Mouse (Mus musculus): ENCODE measurements around the gene Fdx1l. TPM values are rescaled to one million over a fixed set of nuclear protein-coding genes. Genes with fewer than 3 reads are reported as not detected.

Fdx1l gene
- total RNA-seq, 1 experiment from 2014 or later = 31.1 TPM

GRCm38 (mm10) chr9:21031251-21031895, 42.0 kb downstream of the Fdx1l start:
- peak; percentile 10; the same call in 1 of the 2 replicates for ATAC-seq (replicated peaks; ENCODE audit: insufficient number of reproducible peaks, low FRiP score, low TSS enrichment, poor library complexity, severe bottlenecking)

DNA sequence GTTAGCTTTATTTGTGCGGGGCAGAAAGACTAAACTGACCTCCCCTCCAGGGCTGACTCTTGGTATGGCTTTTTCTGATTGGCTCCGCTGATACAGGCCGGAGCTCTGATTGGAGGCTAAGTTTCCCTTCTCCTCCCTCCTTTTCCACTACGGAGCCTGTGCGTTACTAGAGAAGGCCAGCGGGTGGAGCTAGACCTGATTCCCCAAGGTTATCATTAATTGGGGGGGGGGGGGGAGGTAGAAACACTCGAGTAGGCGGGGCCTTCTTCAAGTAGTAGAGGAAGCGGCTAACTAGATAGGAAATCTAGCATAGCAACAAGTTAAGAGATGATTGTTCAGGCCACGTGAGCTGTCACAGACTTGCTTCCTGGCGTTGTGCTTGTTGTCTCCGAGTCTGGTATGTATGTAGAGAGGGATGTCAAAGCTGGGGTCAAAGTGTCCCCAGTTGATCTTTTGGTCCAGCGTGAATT, 42.6 kb downstream of the Fdx1l start:
- ATAC-seq (replicated peaks; ENCODE audit: insufficient number of reproducible peaks, low FRiP score, low TSS enrichment, poor library complexity, severe bottlenecking) = peak; percentile 84

DNA sequence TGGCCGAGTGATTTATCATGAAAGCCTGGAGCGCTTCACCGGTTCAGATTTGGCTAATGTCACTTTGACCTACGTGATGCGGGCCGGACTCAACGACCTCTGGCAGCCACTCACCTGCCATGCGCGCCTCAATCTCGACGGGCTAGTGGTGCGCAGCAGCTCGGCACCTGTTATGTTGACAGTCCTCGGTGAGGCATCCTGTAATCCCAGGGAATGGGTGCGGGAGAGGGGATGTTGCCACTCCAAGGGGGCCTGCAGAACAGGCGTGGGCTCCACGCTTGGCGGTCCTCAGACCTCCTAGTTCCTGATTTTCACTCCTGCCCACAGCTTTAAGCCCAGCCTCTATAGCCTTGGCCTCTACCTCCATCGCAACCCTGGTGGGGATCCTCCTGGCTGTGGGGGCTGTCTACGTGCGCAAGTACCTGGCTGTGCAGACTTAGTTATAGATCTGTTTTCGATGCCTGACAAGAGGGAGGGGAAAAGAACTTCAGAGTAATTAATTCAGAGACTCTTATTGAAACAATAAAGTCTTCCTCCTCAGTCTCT, 43.3 kb downstream of the Fdx1l start:
- no peak for ATAC-seq (replicated peaks; ENCODE audit: insufficient number of reproducible peaks, low FRiP score, low TSS enrichment, poor library complexity, severe bottlenecking)

DNA sequence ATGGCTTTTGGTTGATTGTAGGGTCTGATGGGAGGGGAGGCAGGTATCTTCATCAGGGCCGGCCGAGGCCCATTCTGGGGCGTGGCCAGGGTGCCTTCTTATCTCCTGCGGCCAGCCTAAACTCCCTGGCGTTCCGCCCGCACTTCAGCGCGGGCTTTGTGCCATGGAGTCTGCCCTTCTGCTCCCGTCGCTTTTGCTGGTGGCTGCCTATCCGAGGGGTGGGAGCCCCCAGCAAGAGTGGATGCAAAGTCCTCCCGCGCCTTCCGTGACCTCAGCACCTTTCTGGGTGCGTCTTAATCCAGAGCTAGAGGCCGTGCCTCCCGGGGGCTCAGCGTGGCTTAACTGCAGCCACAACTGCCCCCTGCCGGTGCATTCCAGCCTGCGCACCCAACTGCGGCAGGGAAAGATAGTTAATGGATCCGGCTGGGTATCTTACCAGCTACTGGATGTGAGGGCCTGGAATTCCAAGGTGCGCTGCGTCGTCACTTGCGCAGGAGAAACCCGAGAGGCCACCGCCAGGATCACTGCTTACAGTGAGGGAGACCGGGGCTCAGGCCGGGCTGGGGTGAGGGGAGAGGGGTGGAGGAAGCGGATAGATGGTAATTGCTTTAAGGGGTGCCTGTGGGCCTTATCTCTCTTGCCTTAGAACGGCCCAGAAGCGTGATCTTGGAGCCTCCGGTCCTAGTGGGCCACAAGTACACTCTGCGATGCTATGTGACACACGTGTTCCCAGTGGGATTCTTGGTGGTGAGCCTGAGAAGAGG, 43.9 kb downstream of the Fdx1l start, which contains the start of gene Icam4:
Gene Icam4, plus strand, starts transcription at position 83 of the 764 bp plus-strand sequence.
- peak; percentile 28 for ATAC-seq (replicated peaks; ENCODE audit: insufficient number of reproducible peaks, low FRiP score, low TSS enrichment, poor library complexity, severe bottlenecking)

DNA sequence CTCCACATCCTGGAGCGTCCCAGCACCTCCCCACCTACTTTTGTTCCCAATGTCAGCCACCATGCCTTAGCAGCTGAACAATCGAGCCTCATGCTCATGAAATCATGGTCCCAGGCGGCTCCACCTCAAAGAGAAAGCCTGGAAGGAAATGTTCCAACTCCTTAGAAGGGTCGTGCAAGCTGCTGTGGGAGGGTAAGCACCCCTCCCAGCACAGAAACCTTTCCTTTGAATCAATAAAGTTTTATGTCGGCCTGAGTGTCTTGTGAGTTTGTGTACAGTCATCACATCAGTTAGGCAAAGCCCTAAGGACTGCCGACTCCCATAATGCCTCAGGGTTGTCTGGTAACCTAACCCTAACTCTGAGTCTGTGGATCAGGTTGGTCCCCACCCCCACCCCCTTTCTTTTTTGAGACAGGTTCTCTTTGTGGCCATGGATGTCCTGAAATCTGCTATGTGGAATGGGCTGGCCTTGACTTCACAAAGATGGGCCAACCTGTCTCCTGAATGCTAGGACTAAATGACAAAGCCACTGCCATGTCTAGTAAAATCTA, 44.8 kb downstream of the Fdx1l start:
- no peak for ATAC-seq (replicated peaks; ENCODE audit: insufficient number of reproducible peaks, low FRiP score, low TSS enrichment, poor library complexity, severe bottlenecking)

GRCm38 (mm10) chr9:21027774-21028290, 45.6 kb downstream of the Fdx1l start:
- no peak for ATAC-seq (replicated peaks; ENCODE audit: insufficient number of reproducible peaks, low FRiP score, low TSS enrichment, poor library complexity, severe bottlenecking)

GRCm38 (mm10) chr9:21026849-21027248, 46.6 kb downstream of the Fdx1l start:
- ATAC-seq (replicated peaks; ENCODE audit: insufficient number of reproducible peaks, low FRiP score, low TSS enrichment, poor library complexity, severe bottlenecking) = no peak

DNA sequence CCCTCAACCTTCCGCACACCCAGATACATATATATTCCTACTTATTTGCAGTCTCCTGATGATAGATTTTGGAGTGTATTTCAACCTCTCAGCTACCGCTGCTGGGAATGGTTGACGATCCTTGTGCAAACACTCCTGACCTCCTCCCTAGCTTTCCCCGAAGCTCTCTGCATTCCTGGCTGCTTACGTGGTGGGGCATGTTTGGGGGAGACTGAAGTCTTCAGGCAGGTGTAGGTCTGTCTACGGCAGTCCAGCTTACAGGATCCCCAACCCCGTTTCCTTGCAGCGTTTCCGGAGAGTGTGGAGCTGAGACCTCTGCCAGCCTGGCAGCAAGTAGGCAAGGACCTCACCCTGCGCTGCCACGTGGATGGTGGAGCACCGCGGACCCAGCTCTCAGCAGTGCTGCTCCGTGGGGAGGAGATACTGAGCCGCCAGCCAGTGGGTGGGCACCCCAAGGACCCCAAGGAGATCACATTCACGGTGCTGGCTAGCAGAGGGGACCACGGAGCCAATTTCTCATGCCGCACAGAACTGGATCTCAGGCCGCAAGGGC, 48.1 kb downstream of the Fdx1l start:
- ATAC-seq (replicated peaks; ENCODE audit: insufficient number of reproducible peaks, low FRiP score, low TSS enrichment, poor library complexity, severe bottlenecking) = no peak

DNA sequence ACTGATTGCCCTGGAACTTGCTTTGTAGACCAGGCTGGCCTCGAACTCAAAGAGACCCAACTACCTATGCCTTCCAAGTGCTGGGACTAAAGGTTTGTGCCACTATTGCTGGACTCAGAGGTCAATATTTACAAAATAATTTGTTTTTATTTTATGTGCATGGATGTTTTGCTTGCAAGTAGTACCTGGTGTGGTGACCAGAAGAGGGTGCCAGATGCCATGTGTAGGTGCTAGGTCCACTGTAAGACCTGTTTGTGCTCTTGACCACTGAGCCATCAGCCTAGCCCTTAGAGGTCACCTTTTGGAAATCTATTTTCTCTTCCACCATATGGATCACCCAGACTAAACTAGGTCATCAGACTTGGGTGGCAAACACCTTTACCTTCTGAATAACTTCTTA, 50.7 kb downstream of the Fdx1l start:
- ATAC-seq (replicated peaks; ENCODE audit: insufficient number of reproducible peaks, low FRiP score, low TSS enrichment, poor library complexity, severe bottlenecking) = no peak

- no peak for ATAC-seq (replicated peaks; ENCODE audit: insufficient number of reproducible peaks, low FRiP score, low TSS enrichment, poor library complexity, severe bottlenecking)
Observed at GRCm38 (mm10) chr9:21022288-21022687, 51.1 kb downstream of the Fdx1l start.

DNA sequence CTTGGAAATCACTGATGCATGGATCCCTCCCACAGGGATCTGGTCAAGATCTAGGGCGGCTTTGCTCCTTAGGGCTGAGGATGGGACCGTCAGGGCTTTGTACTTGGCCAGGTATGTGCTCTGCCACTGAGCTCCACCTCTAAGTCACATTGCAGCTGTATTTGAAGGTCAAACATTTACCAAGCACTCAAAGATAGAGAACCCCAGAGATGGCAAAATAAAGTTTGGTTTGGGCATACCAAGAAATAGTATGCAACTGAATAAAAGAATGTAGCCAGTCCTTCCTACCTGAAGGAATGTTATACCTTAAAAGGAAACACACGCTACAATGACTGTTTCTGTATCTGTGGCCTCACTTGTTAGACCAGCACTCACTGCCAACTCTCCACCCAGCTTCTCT, 52.1 kb downstream of the Fdx1l start:
- no peak for ATAC-seq (replicated peaks; ENCODE audit: insufficient number of reproducible peaks, low FRiP score, low TSS enrichment, poor library complexity, severe bottlenecking)

- ATAC-seq (replicated peaks; ENCODE audit: insufficient number of reproducible peaks, low FRiP score, low TSS enrichment, poor library complexity, severe bottlenecking) = no peak
Observed at GRCm38 (mm10) chr9:21018600-21018999, 54.8 kb downstream of the Fdx1l start.

Other genes starting within 250 kb of the Fdx1l start
- gene A230050P20Rik, start 205.0 kb downstream of the Fdx1l start, total RNA-seq (2017) = 5.2 to 12.0 TPM (median 11.8 TPM) in 3 replicates
- gene Angptl6, start 193.9 kb downstream of the Fdx1l start, total RNA-seq (2017) = 0.49 to 0.57 TPM in 2 of 3 replicates, not detected in the other
- gene Ppan, start 185.4 kb downstream of the Fdx1l start, total RNA-seq (2017) = 24.4 to 44.1 TPM (median 26.9 TPM) in 3 replicates
- gene Eif3g, start 175.0 kb downstream of the Fdx1l start, total RNA-seq (2017) = 87.5 to 120 TPM (median 97.3 TPM) in 3 replicates
- gene Dnmt1, start 113.7 kb downstream of the Fdx1l start, total RNA-seq (2017) = 44.6 to 108 TPM (median 56.9 TPM) in 3 replicates
- gene S1pr2, start 96.8 kb downstream of the Fdx1l start, total RNA-seq (2017) = 1.6 to 4.4 TPM (median 3.5 TPM) in 3 replicates
- gene Mrpl4, start 70.9 kb downstream of the Fdx1l start, total RNA-seq (2017) = 21.9 to 41.1 TPM (median 25.6 TPM) in 3 replicates
- 55.1 to 94.2 TPM (median 67.6 TPM) in 3 replicates for gene Icam1, start 57.6 kb downstream of the Fdx1l start, total RNA-seq (2017)
- 1.6 to 3.0 TPM in 2 of 3 replicates, not detected in the other for gene Icam4, start 44.2 kb downstream of the Fdx1l start, total RNA-seq (2017)
- not detected in 3 replicates for gene Icam5, start 41.5 kb downstream of the Fdx1l start, total RNA-seq (2017)
- gene Zglp1, start 6.5 kb downstream of the Fdx1l start, total RNA-seq (2017) = 0.49 TPM in 1 of 3 replicates, not detected in the others
- not detected in 3 replicates for gene Gm49373, start 518 bp downstream of the Fdx1l start, total RNA-seq (2017)
- gene Gm38431, start 18.4 kb upstream of the Fdx1l start, total RNA-seq (2017) = 2.3 to 5.6 TPM in 2 of 3 replicates, not detected in the other
- gene Raver1, start 18.4 kb upstream of the Fdx1l start, total RNA-seq (2017) = 8.1 to 18.1 TPM (median 12.9 TPM) in 3 replicates
- gene Tyk2, start 57.6 kb upstream of the Fdx1l start, total RNA-seq (2017) = 38.4 to 87.0 TPM (median 42.5 TPM) in 3 replicates
- 174 to 287 TPM (median 193 TPM) in 3 replicates for gene Cdc37, start 76.4 kb upstream of the Fdx1l start, total RNA-seq (2017)
- gene Pde4a, start 92.1 kb upstream of the Fdx1l start, total RNA-seq (2017) = 2.1 to 5.6 TPM (median 2.5 TPM) in 3 replicates
- 21.7 to 32.5 TPM (median 22.1 TPM) in 3 replicates for gene Keap1, start 165.7 kb upstream of the Fdx1l start, total RNA-seq (2017)
- gene S1pr5, start 174.8 kb upstream of the Fdx1l start, total RNA-seq (2017) = 303 to 435 TPM (median 308 TPM) in 3 replicates
- 31.7 to 39.6 TPM (median 34.6 TPM) in 3 replicates for gene Atg4d, start 191.7 kb upstream of the Fdx1l start, total RNA-seq (2017)
- gene Kri1, start 214.4 kb upstream of the Fdx1l start, total RNA-seq (2017) = 91.2 to 154 TPM (median 120 TPM) in 3 replicates
- gene Cdkn2d, start 217.8 kb upstream of the Fdx1l start, total RNA-seq (2017) = 58.8 to 83.6 TPM (median 66.5 TPM) in 3 replicates
- gene Ap1m2, start 238.7 kb upstream of the Fdx1l start, total RNA-seq (2017) = 1.6 to 2.0 TPM (median 1.8 TPM) in 3 replicates
- gene Slc44a2, start 247.1 kb upstream of the Fdx1l start, total RNA-seq (2017) = 230 to 297 TPM (median 259 TPM) in 3 replicates